In genomic region chr13:98512066-98512465, GRCm38 (mm10) we compare ENCODE assay signal across 38 mouse cellular contexts. TPM values are rescaled to one million over a fixed set of nuclear protein-coding genes. Genes with fewer than 3 reads are reported as not detected.
"Had no signal": no experiment of that assay in that cellular context is flagged by ENCODE, and none has a peak within 500 bp of the region (broad histone marks: within the 10 kb centered on the region; RNA-seq: fewer than 3 reads in every experiment).

No protein-coding gene starts in this region.

- DNase-seq: left cerebral cortex, postnatal 4 days; liver; liver, embryonic 13.5 days; liver, postnatal 0 days; lung, adult 18-20 months; lung, adult 2 months; lung, embryonic 14.5 days; lung, postnatal 10 days; lung, postnatal 14 days; lung, postnatal 36 days; lung, postnatal 4 days; midbrain, embryonic 14.5 days had no signal

- H3K4me2 ChIP-seq: limb, embryonic 12.5 days; limb, embryonic 13.5 days; limb, embryonic 15.5 days; liver, embryonic 11.5 days; liver, embryonic 12.5 days; liver, embryonic 13.5 days; liver, embryonic 15.5 days; lung, embryonic 14.5 days; lung, embryonic 15.5 days; midbrain, embryonic 11.5 days; midbrain, embryonic 12.5 days; midbrain, embryonic 13.5 days; midbrain, embryonic 15.5 days; neural tube, embryonic 12.5 days had no signal

- H3K4me3 ChIP-seq: limb, embryonic 10.5 days; limb, embryonic 12.5 days; limb, embryonic 13.5 days; limb, embryonic 15.5 days; liver, embryonic 12.5 days; liver, embryonic 13.5 days; liver, embryonic 15.5 days; lung, embryonic 15.5 days; megakaryocyte, embryonic 14.5 days; midbrain, embryonic 10.5 days; midbrain, embryonic 12.5 days; midbrain, embryonic 13.5 days; midbrain, embryonic 15.5 days; myocyte; neural tube, embryonic 12.5 days had no signal

- H3K9ac ChIP-seq: limb, embryonic 12.5 days; limb, embryonic 13.5 days; limb, embryonic 15.5 days; liver, embryonic 12.5 days; liver, embryonic 13.5 days; liver, embryonic 14.5 days; liver, embryonic 15.5 days; liver, postnatal 0 days; lung, embryonic 14.5 days; lung, embryonic 15.5 days; midbrain, embryonic 12.5 days; midbrain, embryonic 13.5 days; midbrain, embryonic 15.5 days; neural tube, embryonic 12.5 days had no signal

- ATAC-seq: liver, embryonic 12.5 days; liver, postnatal 0 days; lung, postnatal 0 days; midbrain, embryonic 13.5 days; midbrain, embryonic 15.5 days; midbrain, embryonic 16.5 days had no signal

- H3K36me3 ChIP-seq: limb, embryonic 10.5 days; limb, embryonic 12.5 days; limb, embryonic 13.5 days; limb, embryonic 15.5 days; liver, embryonic 12.5 days; liver, embryonic 13.5 days; liver, embryonic 15.5 days; lung, embryonic 15.5 days; midbrain, embryonic 10.5 days; midbrain, embryonic 12.5 days; midbrain, embryonic 13.5 days; midbrain, embryonic 15.5 days; neural tube, embryonic 12.5 days had no signal

- H3K9me3 ChIP-seq: limb, embryonic 10.5 days; limb, embryonic 12.5 days; limb, embryonic 13.5 days; limb, embryonic 15.5 days; liver, embryonic 12.5 days; liver, embryonic 13.5 days; liver, embryonic 15.5 days; lung, embryonic 15.5 days; megakaryocyte, embryonic 14.5 days; midbrain, embryonic 10.5 days; midbrain, embryonic 12.5 days; midbrain, embryonic 13.5 days; midbrain, embryonic 15.5 days; neural tube, embryonic 12.5 days had no signal

- H3K4me1 ChIP-seq: limb, embryonic 12.5 days; limb, embryonic 13.5 days; limb, embryonic 15.5 days; liver, embryonic 12.5 days; liver, embryonic 13.5 days; liver, embryonic 15.5 days; lung, embryonic 15.5 days; megakaryocyte, embryonic 14.5 days; midbrain, embryonic 13.5 days; midbrain, embryonic 15.5 days; neural tube, embryonic 12.5 days had no signal

- H3K27ac ChIP-seq: limb, embryonic 10.5 days; limb, embryonic 12.5 days; limb, embryonic 13.5 days; limb, embryonic 15.5 days; liver, embryonic 12.5 days; liver, embryonic 13.5 days; liver, embryonic 14.5 days; liver, embryonic 15.5 days; lung, embryonic 15.5 days; macrophage; midbrain, embryonic 10.5 days; midbrain, embryonic 12.5 days; midbrain, embryonic 13.5 days; midbrain, embryonic 15.5 days; neural tube, embryonic 12.5 days had no signal

RNA-seq across cellular contexts. Expression of gene Gm10320, which starts 20.3 kb away (rescaled TPM):
- total RNA-seq: left cerebral cortex, postnatal 10 days; left cerebral cortex, postnatal 14 days; left cerebral cortex, postnatal 25 days; left cerebral cortex, postnatal 36 days; left cerebral cortex, postnatal 4 days; midbrain, postnatal 0 days; monocyte, adult 5-6 weeks had no signal
- polyA plus RNA-seq: macrophage had no signal
